Mouse (Mus musculus) lung, postnatal 0 days (tissue): ENCODE measurements around the gene Tekt1.

ENCODE experiments used
- CTCF ChIP-seq: IDR thresholded peaks from 2 replicates; pipeline ENCODE4 v1.5.1; 2016; ENCODE audit warnings: antibody characterized with exemption, mild to moderate bottlenecking
- EP300 ChIP-seq: IDR thresholded peaks from 2 replicates; pipeline ENCODE4 v1.6.1; 2016; ENCODE audit warnings: antibody characterized with exemption, mild to moderate bottlenecking, control low read depth

DNA sequence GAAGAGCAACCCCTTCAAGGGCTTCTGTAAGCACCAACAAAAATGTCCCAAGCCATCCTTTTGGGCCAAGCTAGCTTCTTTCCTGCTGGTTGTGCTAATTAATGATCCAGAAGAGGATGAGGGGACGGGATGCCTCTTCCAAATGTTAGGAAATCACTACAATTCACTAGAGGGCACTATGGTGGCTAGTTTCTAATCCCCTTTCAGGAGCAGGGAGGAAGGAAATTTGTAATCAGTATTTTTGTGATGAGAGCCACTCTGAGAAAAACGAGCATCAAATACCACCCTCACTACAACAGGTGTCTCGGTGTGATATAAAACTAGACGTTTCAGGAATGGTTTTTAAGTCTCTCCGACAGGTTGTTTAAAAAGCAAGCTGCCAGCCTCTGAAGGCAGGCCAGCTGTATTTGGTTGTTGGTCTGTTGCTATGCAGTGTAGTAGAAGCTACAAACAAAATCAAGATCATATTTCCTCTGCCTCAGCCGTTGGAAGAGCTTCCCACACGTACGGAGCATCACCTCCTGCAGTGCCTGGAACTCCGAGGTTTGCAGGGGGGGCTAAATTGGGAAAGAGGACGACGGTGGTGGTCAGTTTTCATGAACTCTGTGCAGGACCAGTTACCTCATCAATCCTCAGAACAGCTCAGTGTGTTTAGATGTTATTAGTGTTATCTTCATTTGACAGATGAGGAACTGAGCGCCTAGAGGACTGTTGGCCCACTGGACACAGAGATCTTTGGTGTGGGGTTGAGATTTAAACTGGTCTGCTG is 7.8 kb upstream of the Tekt1 start:
- TF ChIP-seq CTCF (peak; percentile 62), EP300 (peak; percentile 48)
